Mouse (Mus musculus): Measurements from ENCODE around the gene Ctnna3.

GRCm38 (mm10) chr10:63381498-63382280, 48.2 kb upstream of the Ctnna3 start, which contains the start of gene Sirt1:
- TF ChIP-seq CTCF (IDR thresholded peaks at IDR 0.05; ENCODE audit: borderline replicate concordance, extremely low read depth, insufficient read depth, insufficient read length) (no peak), POLR2A (IDR thresholded peaks at IDR 0.05; ENCODE audit: borderline replicate concordance, extremely low read depth, insufficient read depth, insufficient read length, poor library complexity, severe bottlenecking) (no peak)

All from brain, embryonic 14.5 days (tissue).